Mouse (Mus musculus): ENCODE measurements at regions not wholly inside any gene's neighbourhood (a gene's known extent, or its start where the extent isn't known, plus 50 kb on each side); places are given as distances from the start of the nearest gene placed in this dataset.

DNA sequence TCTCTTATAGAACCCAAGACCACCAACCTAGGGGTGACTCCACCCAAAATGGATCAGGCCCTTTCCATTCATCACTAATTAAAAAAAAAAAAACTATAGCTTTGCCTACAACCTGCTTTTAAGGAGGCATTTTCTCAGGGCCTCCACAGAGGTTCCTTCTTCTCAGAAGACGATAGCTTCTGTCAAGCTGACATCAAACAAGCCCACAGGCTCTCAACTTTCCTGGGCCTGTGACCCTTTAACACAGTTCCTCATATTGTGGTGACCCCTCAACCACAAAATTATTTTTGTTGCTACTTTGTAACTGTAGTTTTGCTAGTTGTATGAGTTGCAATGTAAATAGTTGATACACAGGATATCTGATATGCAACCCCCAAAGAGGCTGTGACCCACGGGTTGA, 96.0 kb upstream of the Map4k3 start:
- TF ChIP-seq POLR2A (IDR thresholded peaks at IDR 0.05; ENCODE audit: extremely low read depth, insufficient read depth, low read length) = no peak
- TF ChIP-seq CTCF (IDR thresholded peaks at IDR 0.05; ENCODE audit: low read depth, low read length) = no peak

Data from liver, adult 2 months (tissue).